Mouse (Mus musculus) G1E (cell line): Measurements from ENCODE around the gene Ppp4r1. TPM values are rescaled to one million over a fixed set of nuclear protein-coding genes. Genes with fewer than 3 reads are reported as not detected.

Source experiments
- ATAC-seq: 2 replicates; pipeline ENCODE4 v1.8.0; 2016; ENCODE audit warnings: mild to moderate bottlenecking; ENCODE audit not compliant: insufficient number of reproducible peaks, poor library complexity, low FRiP score, severe bottlenecking; ENCODE audit errors: extremely low read depth
- DNase-seq: peaks from one replicate; pipeline ENCODE4 v3.0.0; 2012; ENCODE audit warnings: low spot score
- H3K27me3 ChIP-seq: 2 replicates; pipeline ENCODE4 v1.6.1; 2012; ENCODE audit warnings: mild to moderate bottlenecking, low read length, inconsistent platforms; ENCODE audit not compliant: insufficient read depth
- H3K36me3 ChIP-seq: replicated peaks from 2 replicates; pipeline ENCODE3; 2012; ENCODE audit warnings: mild to moderate bottlenecking, inconsistent platforms
- H3K4me1 ChIP-seq: 2 replicates; pipeline ENCODE4 v1.6.1; 2012; ENCODE audit warnings: low read depth, low read length, inconsistent platforms, mixed read lengths; ENCODE audit not compliant: insufficient read depth
- H3K4me3 ChIP-seq: 2 replicates; pipeline ENCODE4 v1.5.1; 2012; ENCODE audit warnings: low read depth, mild to moderate bottlenecking, inconsistent platforms, low read length, moderate library complexity, mixed read lengths
- H3K9me3 ChIP-seq: replicated peaks from 2 replicates; pipeline ENCODE4 v1.6.1; 2012; ENCODE audit warnings: inconsistent platforms
- CTCF ChIP-seq: IDR thresholded peaks from 2 replicates; pipeline ENCODE4 v1.5.1; 2012; ENCODE audit warnings: low read depth, low read length, inconsistent platforms, mixed read lengths
- GATA1 ChIP-seq: IDR thresholded peaks from 2 replicates; pipeline ENCODE4 v1.6.1; 2012; ENCODE audit warnings: borderline replicate concordance, low read length, inconsistent platforms, mixed read lengths
- GATA2 ChIP-seq: IDR thresholded peaks from 2 replicates; pipeline ENCODE4 v1.6.1; 2012; ENCODE audit warnings: low read depth, low read length, inconsistent platforms, borderline replicate concordance
- POLR2AphosphoS5 ChIP-seq: IDR thresholded peaks from 2 replicates; pipeline ENCODE4 v1.6.1; 2012; ENCODE audit warnings: low read depth, low read length, inconsistent platforms; ENCODE audit not compliant: insufficient replicate concordance
- TAL1 ChIP-seq: conservative IDR thresholded peaks from 2 replicates; pipeline ENCODE4 v1.6.1; 2012; ENCODE audit warnings: low read depth, low read length, inconsistent platforms, mixed read lengths
- polyA plus RNA-seq: library from polyadenylated mRNA; stranded (reverse); fragments of >175 nt; gene quantifications from 2 replicates; pipeline ENCODE4 v1.2.3, GENCODE M21; 2012
- total RNA-seq, 2 experiments: library from RNA; stranded (forward) in 1 of 2; stranded (reverse) in 1 of 2; fragments of 200-1000 nt in 1 of 2; fragments of >200 nt in 1 of 2; fragmentation: Nextera tagmentation in 1 of 2; gene quantifications; 2 replicates each; pipeline ENCODE4 v1.2.3; 2014 to 2017

Ppp4r1 gene
- total and polyA plus RNA-seq, 3 experiments: 20.0 to 33.0 (median 32.8) TPM

GRCm38 (mm10) chr17:65798446-65798845 lies 16.1 kb downstream of the Ppp4r1 start:
- no peak for TF ChIP-seq TAL1
- no peak for TF ChIP-seq CTCF
- no peak for TF ChIP-seq GATA2
- ATAC-seq: no peak
- Histone ChIP-seq H3K36me3 (peaks cover 45% of the 10 kb centered on the region), H3K27me3 (no peaks in the 10 kb centered on the region), H3K9me3 (no peaks in the 10 kb centered on the region), H3K4me3 (no peak overlapping the region), H3K4me1 (peaks cover 28% of the 10 kb centered on the region)
- no peak for DNase-seq

- TF ChIP-seq GATA2: no peak
- no peak for TF ChIP-seq POLR2AphosphoS5
- TF ChIP-seq TAL1: no peak
- TF ChIP-seq CTCF: no peak
- TF ChIP-seq GATA1: no peak
- Histone ChIP-seq H3K27me3 (no peaks in the 10 kb centered on the region), H3K9me3 (no peaks in the 10 kb centered on the region), H3K36me3 (peaks cover 47% of the 10 kb centered on the region), H3K4me3 (no peak overlapping the region), H3K4me1 (peaks cover 28% of the 10 kb centered on the region)
- DNase-seq (no peak), ATAC-seq (peak; percentile 11; the same call in 1 of the 2 replicates)
These were observed 17.0 kb downstream of the Ppp4r1 start for GRCm38 (mm10) chr17:65799353-65799752.

GRCm38 (mm10) chr17:65800451-65800850 lies 18.1 kb downstream of the Ppp4r1 start:
- Histone ChIP-seq H3K9me3 (no peaks in the 10 kb centered on the region), H3K4me3 (no peak overlapping the region), H3K4me1 (peaks cover 28% of the 10 kb centered on the region), H3K36me3 (peaks cover 43% of the 10 kb centered on the region), H3K27me3 (no peaks in the 10 kb centered on the region)
- ATAC-seq (no peak), DNase-seq (no peak)
- TF ChIP-seq POLR2AphosphoS5: no peak
- no peak for TF ChIP-seq TAL1
- no peak for TF ChIP-seq GATA2
- no peak for TF ChIP-seq CTCF
- TF ChIP-seq GATA1: no peak

GRCm38 (mm10) chr17:65802026-65802425 lies 19.7 kb downstream of the Ppp4r1 start:
- H3K27me3 ChIP-seq: no peaks in the 10 kb centered on the region
- TF ChIP-seq TAL1 (no peak), CTCF (no peak), GATA1 (no peak), POLR2AphosphoS5 (no peak), GATA2 (no peak)
- ATAC-seq (no peak), DNase-seq (no peak)
- H3K9me3 ChIP-seq: no peaks in the 10 kb centered on the region
- no peak overlapping the region for H3K4me3 ChIP-seq
- peaks cover 28% of the 10 kb centered on the region for H3K4me1 ChIP-seq
- H3K36me3 ChIP-seq: peaks cover 50% of the 10 kb centered on the region

GRCm38 (mm10) chr17:65805966-65806365 lies 23.6 kb downstream of the Ppp4r1 start:
- Histone ChIP-seq H3K4me3 (no peak overlapping the region), H3K27me3 (no peaks in the 10 kb centered on the region), H3K9me3 (no peaks in the 10 kb centered on the region), H3K4me1 (peaks cover 6% of the 10 kb centered on the region), H3K36me3 (peaks cover 65% of the 10 kb centered on the region)
- ATAC-seq (no peak), DNase-seq (no peak)
- TF ChIP-seq CTCF: no peak
- TF ChIP-seq POLR2AphosphoS5: no peak
- TF ChIP-seq TAL1: no peak
- TF ChIP-seq GATA1: no peak
- TF ChIP-seq GATA2: no peak

GRCm38 (mm10) chr17:65806416-65806815 lies 24.0 kb downstream of the Ppp4r1 start:
- DNase-seq (no peak), ATAC-seq (no peak)
- H3K27me3 ChIP-seq: no peaks in the 10 kb centered on the region
- no peak for TF ChIP-seq CTCF
- TF ChIP-seq TAL1: no peak
- no peak for TF ChIP-seq POLR2AphosphoS5
- no peak for TF ChIP-seq GATA1
- no peak overlapping the region for H3K4me3 ChIP-seq
- H3K36me3 ChIP-seq: peaks cover 70% of the 10 kb centered on the region
- no peaks in the 10 kb centered on the region for H3K9me3 ChIP-seq
- H3K4me1 ChIP-seq: peaks cover 6% of the 10 kb centered on the region

- Histone ChIP-seq H3K36me3 (peaks cover 80% of the 10 kb centered on the region), H3K4me3 (no peak overlapping the region), H3K4me1 (no peaks in the 10 kb centered on the region), H3K9me3 (no peaks in the 10 kb centered on the region), H3K27me3 (no peaks in the 10 kb centered on the region)
- ATAC-seq: no peak
- TF ChIP-seq CTCF (no peak), GATA2 (no peak), TAL1 (no peak), POLR2AphosphoS5 (no peak), GATA1 (no peak)
- no peak for DNase-seq
These were observed 28.7 kb downstream of the Ppp4r1 start for GRCm38 (mm10) chr17:65811032-65811431.
